Mouse (Mus musculus) heart, embryonic 14.5 days (tissue): ENCODE measurements at regions not wholly inside any gene's neighbourhood (a gene's known extent, or its start where the extent isn't known, plus 50 kb on each side); places are given as distances from the start of the nearest gene placed in this dataset.

Source experiments
- ATAC-seq: fragments of 200-750 bp; cut with Nextera tagmentation; 2 replicates; pipeline ENCODE4 v1.8.0; 2017; ENCODE audit warnings: low read depth, moderate TSS enrichment; ENCODE audit not compliant: insufficient number of reproducible peaks, insufficient read depth, low FRiP score
- H3K27ac ChIP-seq, 2 experiments: fragments of 200-500 bp in 1 of 2; fragments of 300-500 bp in 1 of 2; sonication (generic) in 1 of 2; replicated peaks in 1 of 2; 2 replicates each; pipeline ENCODE4 v1.5.1; 2012 to 2014; ENCODE audit warnings: low read depth in 2 of 2, low read length in 2 of 2, control low read depth in 1 of 2, mild to moderate bottlenecking in 1 of 2, mixed read lengths in 1 of 2; ENCODE audit not compliant: control insufficient read depth in 1 of 2, insufficient read depth in 1 of 2
- H3K27me3 ChIP-seq: fragments of 300-500 bp; sonication (generic); 2 replicates; pipeline ENCODE4 v1.6.1; 2014; ENCODE audit warnings: mild to moderate bottlenecking, low read length, control low read depth; ENCODE audit not compliant: control insufficient read depth, insufficient read depth
- H3K36me3 ChIP-seq: fragments of 300-500 bp; sonication (generic); 2 replicates; pipeline ENCODE4 v1.6.1; 2014; ENCODE audit warnings: mild to moderate bottlenecking, control low read depth, low read length, mixed read lengths; ENCODE audit not compliant: control insufficient read depth, insufficient read depth
- H3K4me1 ChIP-seq, 2 experiments: fragments of 200-500 bp in 1 of 2; fragments of 300-500 bp in 1 of 2; sonication (generic) in 1 of 2; 2 replicates each; pipeline ENCODE4 v1.6.1; 2012 to 2014; ENCODE audit warnings: low read length in 2 of 2, control low read depth in 1 of 2, mixed read lengths in 1 of 2; ENCODE audit not compliant: control insufficient read depth in 2 of 2, insufficient read depth in 2 of 2
- H3K4me2 ChIP-seq: fragments of 300-500 bp; sonication (generic); 2 replicates; pipeline ENCODE4 v1.6.1; 2014; ENCODE audit warnings: mild to moderate bottlenecking, low read length
- H3K4me3 ChIP-seq, 2 experiments: fragments of 200-500 bp in 1 of 2; fragments of 300-500 bp in 1 of 2; sonication (generic) in 1 of 2; 2 replicates each; pipeline ENCODE4 v1.5.1; 2012 to 2014; ENCODE audit warnings: low read length in 2 of 2, mild to moderate bottlenecking in 2 of 2, control low read depth in 1 of 2, low read depth in 1 of 2, moderate library complexity in 1 of 2; ENCODE audit not compliant: control insufficient read depth in 1 of 2, insufficient read depth in 1 of 2
- H3K9ac ChIP-seq: fragments of 300-500 bp; sonication (generic); 2 replicates; pipeline ENCODE4 v1.6.1; 2014; ENCODE audit warnings: mild to moderate bottlenecking, low read length
- H3K9me3 ChIP-seq: fragments of 300-500 bp; sonication (generic); 2 replicates; pipeline ENCODE4 v1.6.1; 2016; ENCODE audit warnings: low read length, control low read depth; ENCODE audit not compliant: control insufficient read depth
- WGBS: fragments of 180-500 bp; shearing (Covaris S2); extraction: QIAGEN DNeasy Blood & Tissue Kit; methylation state at CpG from one replicate; pipeline ENCODE4 v1.1.7; 2014; 5-methylcytosine and 5-hydroxymethylcytosine counted together

GRCm38 (mm10) chr12:39256605-39257004 lies 477.4 kb downstream of the Etv1 start:
- ATAC-seq = no peak
- 79% methylated on average over 6 of the region's 6 CpGs for WGBS

GRCm38 (mm10) chr12:39257571-39257970 lies 478.4 kb downstream of the Etv1 start:
- Histone ChIP-seq H3K9ac (no peak overlapping the region), H3K27me3 (no peaks in the 10 kb centered on the region), H3K27ac (no peak overlapping the region), H3K4me3 (no peak overlapping the region), H3K9me3 (no peaks in the 10 kb centered on the region), H3K4me1 (no peaks in the 10 kb centered on the region), H3K36me3 (no peaks in the 10 kb centered on the region), H3K4me2 (no peak overlapping the region)
- 71% methylated on average over 1 of the region's 1 CpGs for WGBS
- no peak for ATAC-seq

More at GRCm38 (mm10) chr12:39256605-39257004, 477.4 kb downstream of the Etv1 start:
- H3K9me3 ChIP-seq = no peaks in the 10 kb centered on the region
- H3K27ac ChIP-seq = no peak overlapping the region
- no peaks in the 10 kb centered on the region for H3K36me3 ChIP-seq
- H3K27me3 ChIP-seq = no peaks in the 10 kb centered on the region
- no peak overlapping the region for H3K4me2 ChIP-seq
- H3K9ac ChIP-seq = no peak overlapping the region
- H3K4me1 ChIP-seq = no peaks in the 10 kb centered on the region
- no peak overlapping the region for H3K4me3 ChIP-seq

- Histone ChIP-seq H3K9ac (no peak overlapping the region), H3K36me3 (no peaks in the 10 kb centered on the region), H3K27ac (no peak overlapping the region), H3K4me1 (peaks cover 0 to 4% of the 10 kb centered on the region in 2 experiments; a peak in 1 of 4 replicates), H3K4me3 (no peak overlapping the region), H3K27me3 (no peaks in the 10 kb centered on the region), H3K9me3 (no peaks in the 10 kb centered on the region), H3K4me2 (no peak overlapping the region)
- WGBS = 86% methylated on average over 2 of the region's 2 CpGs
- no peak for ATAC-seq
Measured at GRCm38 (mm10) chr12:39289676-39290075, 510.5 kb downstream of the Etv1 start.

GRCm38 (mm10) chr12:39301351-39302212 lies 522.4 kb downstream of the Etv1 start:
- no peak overlapping the region for H3K9ac ChIP-seq
- H3K27ac ChIP-seq = no peak overlapping the region
- 68% methylated on average over 13 of the region's 13 CpGs for WGBS
- no peak overlapping the region for H3K4me3 ChIP-seq
- H3K36me3 ChIP-seq = no peaks in the 10 kb centered on the region
- ATAC-seq = no peak
- no peak overlapping the region for H3K4me2 ChIP-seq
- no peaks in the 10 kb centered on the region for H3K4me1 ChIP-seq
- H3K9me3 ChIP-seq = no peaks in the 10 kb centered on the region
- no peaks in the 10 kb centered on the region for H3K27me3 ChIP-seq

GRCm38 (mm10) chr12:39302213-39302591 lies 523.0 kb downstream of the Etv1 start:
- no peak for ATAC-seq
- H3K4me3 ChIP-seq = no peak overlapping the region
- no peaks in the 10 kb centered on the region for H3K36me3 ChIP-seq
- H3K27me3 ChIP-seq = no peaks in the 10 kb centered on the region
- H3K4me1 ChIP-seq = no peaks in the 10 kb centered on the region
- WGBS = 64% methylated on average over 2 of the region's 2 CpGs
- no peak overlapping the region for H3K27ac ChIP-seq
- H3K9ac ChIP-seq = no peak overlapping the region
- H3K4me2 ChIP-seq = no peak overlapping the region
- no peaks in the 10 kb centered on the region for H3K9me3 ChIP-seq

GRCm38 (mm10) chr12:39307746-39308145 lies 528.6 kb downstream of the Etv1 start:
- no peaks in the 10 kb centered on the region for H3K27me3 ChIP-seq
- no peaks in the 10 kb centered on the region for H3K9me3 ChIP-seq
- no peak overlapping the region for H3K9ac ChIP-seq
- no peak for ATAC-seq
- H3K4me2 ChIP-seq = no peak overlapping the region
- no peak overlapping the region for H3K27ac ChIP-seq
- 63% methylated on average over 1 of the region's 1 CpGs for WGBS
- no peaks in the 10 kb centered on the region for H3K36me3 ChIP-seq
- no peak overlapping the region for H3K4me3 ChIP-seq
- no peaks in the 10 kb centered on the region for H3K4me1 ChIP-seq

- H3K36me3 ChIP-seq = no peaks in the 10 kb centered on the region
- H3K4me3 ChIP-seq = no peak overlapping the region
- no peak overlapping the region for H3K4me2 ChIP-seq
- H3K9ac ChIP-seq = no peak overlapping the region
- no peaks in the 10 kb centered on the region for H3K4me1 ChIP-seq
- WGBS = 63% methylated on average over 3 of the region's 3 CpGs
- no peak overlapping the region for H3K27ac ChIP-seq
- no peak for ATAC-seq
- H3K9me3 ChIP-seq = no peaks in the 10 kb centered on the region
- H3K27me3 ChIP-seq = no peaks in the 10 kb centered on the region
Measured at GRCm38 (mm10) chr12:39309905-39310304, 530.7 kb downstream of the Etv1 start.

- Histone ChIP-seq H3K4me1 (no peaks in the 10 kb centered on the region), H3K9me3 (no peaks in the 10 kb centered on the region), H3K4me3 (no peak overlapping the region), H3K27me3 (no peaks in the 10 kb centered on the region), H3K36me3 (no peaks in the 10 kb centered on the region), H3K27ac (no peak overlapping the region), H3K4me2 (no peak overlapping the region), H3K9ac (no peak overlapping the region)
- ATAC-seq = no peak
- WGBS = 73% methylated on average over 4 of the region's 4 CpGs
Measured at GRCm38 (mm10) chr12:39317229-39317628, 538.0 kb downstream of the Etv1 start.
